Mouse (Mus musculus): ENCODE results near the gene Pcsk1n. TPM values are rescaled to one million over a fixed set of nuclear protein-coding genes. Genes with fewer than 3 reads are reported as not detected.

Pcsk1n gene
- polyA plus RNA-seq, 1 experiment from 2014 or later: 13.8 TPM

Other genes starting within 250 kb of the Pcsk1n start
- 238 TPM in 2 replicates for gene Plp2, start 248.4 kb upstream of the Pcsk1n start, polyA plus RNA-seq (2014; fragmentation: Nextera tagmentation; extraction: Ambion mirVana)
- 0.39 and 0.57 TPM in 2 replicates for gene Magix, start 238.6 kb upstream of the Pcsk1n start, polyA plus RNA-seq (2014; fragmentation: Nextera tagmentation; extraction: Ambion mirVana)
- gene Gpkow, start 222.7 kb upstream of the Pcsk1n start, polyA plus RNA-seq (2014; fragmentation: Nextera tagmentation; extraction: Ambion mirVana): 33.6 and 38.0 TPM in 2 replicates
- gene Wdr45, start 205.5 kb upstream of the Pcsk1n start, polyA plus RNA-seq (2014; fragmentation: Nextera tagmentation; extraction: Ambion mirVana): 21.5 and 24.9 TPM in 2 replicates
- 0.42 TPM in 1 of 2 replicates, not detected in the other for gene Gm45208, start 197.6 kb upstream of the Pcsk1n start, polyA plus RNA-seq (2014; fragmentation: Nextera tagmentation; extraction: Ambion mirVana)
- 81.0 and 81.1 TPM in 2 replicates for gene Praf2, start 191.4 kb upstream of the Pcsk1n start, polyA plus RNA-seq (2014; fragmentation: Nextera tagmentation; extraction: Ambion mirVana)
- gene Ccdc120, start 168.9 kb upstream of the Pcsk1n start, polyA plus RNA-seq (2014; fragmentation: Nextera tagmentation; extraction: Ambion mirVana): 14.1 and 15.4 TPM in 2 replicates
- 18.5 and 19.7 TPM in 2 replicates for gene Tfe3, start 157.3 kb upstream of the Pcsk1n start, polyA plus RNA-seq (2014; fragmentation: Nextera tagmentation; extraction: Ambion mirVana)
- gene Gripap1, start 130.1 kb upstream of the Pcsk1n start, polyA plus RNA-seq (2014; fragmentation: Nextera tagmentation; extraction: Ambion mirVana): 31.3 and 35.8 TPM in 2 replicates
- 1.6 and 2.2 TPM in 2 replicates for gene Kcnd1, start 97.5 kb upstream of the Pcsk1n start, polyA plus RNA-seq (2014; fragmentation: Nextera tagmentation; extraction: Ambion mirVana)
- 30.4 and 32.1 TPM in 2 replicates for gene Otud5, start 78.5 kb upstream of the Pcsk1n start, polyA plus RNA-seq (2014; fragmentation: Nextera tagmentation; extraction: Ambion mirVana)
- 5.8 and 7.5 TPM in 2 replicates for gene Pim2, start 41.6 kb upstream of the Pcsk1n start, polyA plus RNA-seq (2014; fragmentation: Nextera tagmentation; extraction: Ambion mirVana)
- 12.3 and 12.6 TPM in 2 replicates for gene Slc35a2, start 35.8 kb upstream of the Pcsk1n start, polyA plus RNA-seq (2014; fragmentation: Nextera tagmentation; extraction: Ambion mirVana)
- gene Pqbp1, start 20.6 kb upstream of the Pcsk1n start, polyA plus RNA-seq (2014; fragmentation: Nextera tagmentation; extraction: Ambion mirVana): 90.5 and 99.5 TPM in 2 replicates
- gene Timm17b, start 20.5 kb upstream of the Pcsk1n start, polyA plus RNA-seq (2014; fragmentation: Nextera tagmentation; extraction: Ambion mirVana): 150 and 157 TPM in 2 replicates
- not detected in 2 replicates for gene Gm10491, start 12.0 kb upstream of the Pcsk1n start, polyA plus RNA-seq (2014; fragmentation: Nextera tagmentation; extraction: Ambion mirVana)
- not detected in 2 replicates for gene Gm10490, start 10.3 kb upstream of the Pcsk1n start, polyA plus RNA-seq (2014; fragmentation: Nextera tagmentation; extraction: Ambion mirVana)
- gene Eras, start 8.8 kb downstream of the Pcsk1n start, polyA plus RNA-seq (2014; fragmentation: Nextera tagmentation; extraction: Ambion mirVana): not detected in 2 replicates
- gene Hdac6, start 28.1 kb downstream of the Pcsk1n start, polyA plus RNA-seq (2014; fragmentation: Nextera tagmentation; extraction: Ambion mirVana): 22.4 and 24.3 TPM in 2 replicates
- gene Gata1, start 58.2 kb downstream of the Pcsk1n start, polyA plus RNA-seq (2014; fragmentation: Nextera tagmentation; extraction: Ambion mirVana): 0.43 and 0.80 TPM in 2 replicates
- gene Glod5, start 98.7 kb downstream of the Pcsk1n start, polyA plus RNA-seq (2014; fragmentation: Nextera tagmentation; extraction: Ambion mirVana): not detected in 2 replicates
- gene Suv39h1, start 154.9 kb downstream of the Pcsk1n start, polyA plus RNA-seq (2014; fragmentation: Nextera tagmentation; extraction: Ambion mirVana): 59.7 and 61.8 TPM in 2 replicates
- 0.35 and 0.51 TPM in 2 replicates for gene Was, start 170.7 kb downstream of the Pcsk1n start, polyA plus RNA-seq (2014; fragmentation: Nextera tagmentation; extraction: Ambion mirVana)
- gene Wdr13, start 213.1 kb downstream of the Pcsk1n start, polyA plus RNA-seq (2014; fragmentation: Nextera tagmentation; extraction: Ambion mirVana): 23.3 and 27.0 TPM in 2 replicates
- gene Rbm3, start 226.1 kb downstream of the Pcsk1n start, polyA plus RNA-seq (2014; fragmentation: Nextera tagmentation; extraction: Ambion mirVana): 537 and 553 TPM in 2 replicates

All from intestine, embryonic 14.5 days (tissue).